Mouse (Mus musculus) liver, adult 2 months (tissue): ENCODE results near the gene Ten1.

Source experiments
- CTCF ChIP-seq: fragments of 200-500 bp; IDR thresholded peaks from 2 replicates; pipeline ENCODE4 v1.5.1; 2011; ENCODE audit warnings: low read depth, low read length, control low read depth
- POLR2A ChIP-seq: fragments of 200-500 bp; IDR thresholded peaks from 2 replicates; pipeline ENCODE4 v1.6.1; 2011; ENCODE audit warnings: low read length, control low read depth; ENCODE audit not compliant: insufficient read depth; ENCODE audit errors: extremely low read depth

DNA sequence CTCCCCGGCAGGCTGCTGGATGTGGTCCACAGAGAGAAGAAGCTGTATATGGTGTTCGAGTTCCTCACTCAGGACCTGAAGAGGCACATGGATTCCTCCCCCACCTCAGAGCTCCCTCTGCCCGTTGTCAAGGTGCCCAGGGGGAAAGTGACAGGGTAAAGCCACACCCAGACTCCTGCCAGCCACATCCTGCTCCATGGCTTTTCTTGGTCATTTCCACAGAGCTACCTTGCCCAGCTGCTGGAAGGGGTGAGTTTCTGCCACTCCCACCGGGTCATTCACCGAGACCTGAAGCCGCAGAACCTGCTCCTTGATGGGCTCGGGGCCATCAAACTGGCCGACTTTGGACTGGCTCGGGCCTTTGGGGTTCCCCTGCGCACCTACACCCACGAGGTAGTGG is 17.9 kb downstream of the Ten1 start:
- TF ChIP-seq CTCF, result no peak
- TF ChIP-seq POLR2A, result no peak
